Mouse (Mus musculus) induced T-regulatory cell, adult 2 months (primary cell): Measurements from ENCODE around the gene C2cd2.

Experiments
- DNase-seq: peaks from one replicate; pipeline ENCODE4 v3.0.0-alpha.2; 2012; ENCODE audit warnings: low read depth

C2cd2 gene

GRCm38 (mm10) chr16:97808881-97809280 lies 153.5 kb downstream of the C2cd2 start:
- DNase-seq, result no peak

GRCm38 (mm10) chr16:97805646-97806045 lies 156.8 kb downstream of the C2cd2 start:
- DNase-seq, result no peak
